Mouse (Mus musculus) cerebellum, adult (tissue): ENCODE measurements around the gene Glud1.
"Not testable (repeated sequence)": the region's sequence is repeated elsewhere in the genome, so short reads cannot be mapped to it uniquely, and the experiment has no call there.

Experiments used
- ATAC-seq: cut with Nextera tagmentation; 2 replicates; pipeline ENCODE4 v1.9.2; 2017; ENCODE audit warnings: mild to moderate bottlenecking, moderate library complexity, mixed read lengths; ENCODE audit not compliant: insufficient number of reproducible peaks, low FRiP score, low TSS enrichment

Glud1 gene

GRCm38 (mm10) chr14:34311021-34311631 is 599 bp downstream of the Glud1 start:
- peak; percentile 33 for ATAC-seq

- ATAC-seq: no peak
These were observed 1.2 kb downstream of the Glud1 start for GRCm38 (mm10) chr14:34311691-34312090.

GRCm38 (mm10) chr14:34312339-34313048 is 2.0 kb downstream of the Glud1 start:
- ATAC-seq: no peak

GRCm38 (mm10) chr14:34313612-34314011 is 3.1 kb downstream of the Glud1 start:
- no peak for ATAC-seq

GRCm38 (mm10) chr14:34314383-34314782 is 3.9 kb downstream of the Glud1 start:
- ATAC-seq: not testable (repeated sequence)

- ATAC-seq: no peak
These were observed 4.3 kb downstream of the Glud1 start for GRCm38 (mm10) chr14:34314796-34315195.

GRCm38 (mm10) chr14:34316346-34316745 is 5.8 kb downstream of the Glud1 start:
- ATAC-seq: no peak

- no peak for ATAC-seq
These were observed 6.9 kb downstream of the Glud1 start for GRCm38 (mm10) chr14:34317431-34317830.

- no peak for ATAC-seq
These were observed 7.6 kb downstream of the Glud1 start for GRCm38 (mm10) chr14:34318113-34318512.

GRCm38 (mm10) chr14:34323576-34324085 is 13.1 kb downstream of the Glud1 start:
- no peak for ATAC-seq

GRCm38 (mm10) chr14:34326606-34327005 is 16.1 kb downstream of the Glud1 start:
- no peak for ATAC-seq

GRCm38 (mm10) chr14:34327618-34328017 is 17.1 kb downstream of the Glud1 start:
- ATAC-seq: no peak

GRCm38 (mm10) chr14:34330657-34331158 is 20.2 kb downstream of the Glud1 start:
- ATAC-seq: no peak

GRCm38 (mm10) chr14:34331886-34332285 is 21.4 kb downstream of the Glud1 start:
- no peak for ATAC-seq

GRCm38 (mm10) chr14:34332476-34332875 is 21.9 kb downstream of the Glud1 start:
- no peak for ATAC-seq

GRCm38 (mm10) chr14:34339446-34339845 is 28.9 kb downstream of the Glud1 start:
- no peak for ATAC-seq

GRCm38 (mm10) chr14:34341993-34342392 is 31.5 kb downstream of the Glud1 start:
- ATAC-seq: no peak

GRCm38 (mm10) chr14:34343078-34343477 is 32.6 kb downstream of the Glud1 start:
- ATAC-seq: no peak

GRCm38 (mm10) chr14:34344361-34344760 is 33.8 kb downstream of the Glud1 start:
- no peak for ATAC-seq

GRCm38 (mm10) chr14:34345771-34346566 is 35.4 kb downstream of the Glud1 start:
- no peak for ATAC-seq

GRCm38 (mm10) chr14:34347084-34347483 is 36.6 kb downstream of the Glud1 start:
- no peak for ATAC-seq
